Mouse (Mus musculus) central nervous system, embryonic 14 days (tissue): ENCODE measurements around the gene Dhrs7c. TPM values are rescaled to one million over a fixed set of nuclear protein-coding genes. Genes with fewer than 3 reads are reported as not detected.

Source experiments
- polyA plus RNA-seq: library from polyadenylated mRNA; depleted of rRNA; stranded (reverse); fragments of >200 nt; gene quantifications from 2 replicates; pipeline ENCODE4 v1.2.3, GENCODE M21; 2012; rRNA removed

Dhrs7c gene
- 2.0 TPM in 1 of 2 replicates, not detected in the other for polyA plus RNA-seq

DNA sequence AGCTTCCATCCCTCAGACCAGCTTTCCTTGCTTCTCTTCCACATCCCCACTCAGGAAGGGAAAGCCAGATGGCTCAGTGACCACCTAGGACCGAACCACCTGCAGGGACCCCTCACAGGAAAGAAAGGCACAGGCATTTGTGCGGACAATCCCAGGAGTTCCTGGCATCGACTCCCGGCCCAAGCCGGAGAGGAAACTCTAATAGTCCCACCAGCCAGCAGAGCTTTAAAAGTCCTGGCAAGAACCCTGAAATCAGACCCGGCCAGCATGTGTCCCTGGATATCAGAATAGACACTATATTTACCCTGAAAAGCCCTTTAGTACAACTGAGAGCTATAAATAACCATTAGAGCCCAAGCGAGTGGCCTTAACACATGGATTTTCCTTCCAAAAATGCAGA, at the start of gene Dhrs7c:
Gene Dhrs7c, plus strand, starts transcription at position 257 of the 400 bp plus-strand sequence.

DNA sequence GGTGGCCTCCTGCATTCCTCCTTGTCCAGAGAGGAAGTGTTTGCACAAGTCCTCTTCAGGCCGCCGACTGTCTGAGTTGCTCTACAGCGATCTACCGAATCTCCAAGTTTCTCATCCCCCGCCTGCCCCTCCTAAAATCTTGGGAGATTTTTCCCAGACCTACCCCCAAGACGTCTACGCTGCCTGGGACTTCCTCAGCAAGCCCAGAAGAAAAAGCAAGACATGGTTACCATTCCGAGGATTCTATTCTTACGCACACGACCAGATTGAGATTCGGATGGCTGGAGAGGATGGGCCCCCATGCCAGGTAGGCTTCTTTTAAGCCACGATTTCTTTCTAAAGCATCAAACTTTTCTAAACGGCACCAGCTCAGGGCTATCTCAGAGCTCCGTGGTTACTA, 26.9 kb upstream of the Dhrs7c start, which contains the start of gene Glp2r:
Gene Glp2r, minus strand, starts transcription at position 101 of the 400 bp plus-strand sequence.

DNA sequence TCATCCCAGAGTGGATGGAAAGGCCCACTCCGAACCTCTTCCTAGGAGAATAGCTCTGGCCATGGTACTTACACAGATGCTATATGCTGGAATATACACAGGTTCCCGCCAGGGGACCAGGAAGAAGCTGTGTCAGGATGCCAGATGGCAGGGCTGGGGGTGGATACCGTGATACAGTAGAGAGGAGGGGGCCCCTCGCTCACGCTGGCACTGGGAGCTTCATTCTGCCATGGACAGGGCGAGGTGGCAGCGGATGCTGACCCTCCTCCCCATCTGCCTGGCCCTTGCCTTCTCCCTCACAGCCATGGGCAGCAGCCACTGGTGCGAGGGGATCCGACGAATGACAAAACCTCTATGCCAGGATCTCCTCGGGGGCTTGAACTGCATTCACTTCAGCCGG, 23.6 kb upstream of the Dhrs7c start, which contains the start of gene Gsg1l2:
Gene Gsg1l2, plus strand, starts transcription at position 230 of the 400 bp plus-strand sequence.

Other genes with a start within 250 kb of the Dhrs7c start
- 0.18 and 0.20 TPM in 2 replicates for gene Rcvrn, start 102.9 kb upstream of the Dhrs7c start, polyA plus RNA-seq
- 0.01 and 0.04 TPM in 2 replicates for gene Glp2r, start 27.0 kb upstream of the Dhrs7c start, polyA plus RNA-seq
- gene Gsg1l2, start 23.6 kb upstream of the Dhrs7c start, polyA plus RNA-seq, result 0.06 TPM in 1 of 2 replicates, not detected in the other
- gene Usp43, start 124.0 kb downstream of the Dhrs7c start, polyA plus RNA-seq, result 1.1 and 1.2 TPM in 2 replicates
- 2.5 TPM in 2 replicates for gene Cfap52, start 167.5 kb downstream of the Dhrs7c start, polyA plus RNA-seq
- 28.3 and 30.5 TPM in 2 replicates for gene Stx8, start 168.0 kb downstream of the Dhrs7c start, polyA plus RNA-seq